Mouse (Mus musculus): Measurements from ENCODE around the gene Vtn. TPM values are rescaled to one million over a fixed set of nuclear protein-coding genes. Genes with fewer than 3 reads are reported as not detected.

Vtn gene
- 1.7 and 2.7 TPM in 2 replicates for polyA plus RNA-seq (2015; fragmentation: Nextera tagmentation; extraction: Ambion mirVana)

- Histone ChIP-seq H3K9me3 (no peaks in the 10 kb centered on the region), H3K27ac (no peak within 1 kb of the TSS), H3K9ac (no peak within 1 kb of the TSS), H3K27me3 (peaks cover 61% of the 10 kb centered on the region), H3K4me1 (peaks cover 16% of the 10 kb centered on the region), H3K4me3 (peak within 1 kb of the TSS; percentile 48), H3K36me3 (no peaks in the 10 kb centered on the region), H3K4me2 (peak within 1 kb of the TSS; percentile 92)
- WGBS = 63% methylated on average over 7 of the region's 7 CpGs
- ATAC-seq (ENCODE audit: insufficient number of reproducible peaks, low FRiP score, low TSS enrichment, low read depth) = no peak
Observed at GRCm38 (mm10) chr11:78499004-78499403, at the start of gene Vtn. Vtn (plus strand) TSS chr11:78499091.

GRCm38 (mm10) chr11:78450337-78450736, 48.6 kb upstream of the Vtn start:
- Histone ChIP-seq H3K4me2 (no peak overlapping the region), H3K27me3 (no peaks in the 10 kb centered on the region), H3K27ac (no peak overlapping the region), H3K9me3 (no peaks in the 10 kb centered on the region), H3K36me3 (no peaks in the 10 kb centered on the region), H3K9ac (no peak overlapping the region), H3K4me3 (no peak overlapping the region), H3K4me1 (no peaks in the 10 kb centered on the region)
- ATAC-seq (ENCODE audit: insufficient number of reproducible peaks, low FRiP score, low TSS enrichment, low read depth) = no peak
- WGBS = 42% methylated on average over 2 of the region's 2 CpGs

GRCm38 (mm10) chr11:78453675-78454074, 45.2 kb upstream of the Vtn start:
- no peaks in the 10 kb centered on the region for H3K4me1 ChIP-seq
- no peaks in the 10 kb centered on the region for H3K27me3 ChIP-seq
- H3K9me3 ChIP-seq = no peaks in the 10 kb centered on the region
- no peak overlapping the region for H3K9ac ChIP-seq
- H3K4me3 ChIP-seq = no peak overlapping the region
- no peak overlapping the region for H3K27ac ChIP-seq
- H3K36me3 ChIP-seq = no peaks in the 10 kb centered on the region
- ATAC-seq (ENCODE audit: insufficient number of reproducible peaks, low FRiP score, low TSS enrichment, low read depth) = no peak
- WGBS = 14% methylated on average over 4 of the region's 4 CpGs
- no peak overlapping the region for H3K4me2 ChIP-seq

GRCm38 (mm10) chr11:78454276-78454675, 44.6 kb upstream of the Vtn start:
- no peaks in the 10 kb centered on the region for H3K4me1 ChIP-seq
- ATAC-seq (ENCODE audit: insufficient number of reproducible peaks, low FRiP score, low TSS enrichment, low read depth) = no peak
- H3K27ac ChIP-seq = no peak overlapping the region
- no peaks in the 10 kb centered on the region for H3K27me3 ChIP-seq
- no peaks in the 10 kb centered on the region for H3K9me3 ChIP-seq
- no peak overlapping the region for H3K9ac ChIP-seq
- no peak overlapping the region for H3K4me2 ChIP-seq
- WGBS = 66% methylated on average over 7 of the region's 7 CpGs
- no peaks in the 10 kb centered on the region for H3K36me3 ChIP-seq
- H3K4me3 ChIP-seq = no peak overlapping the region

- 30% methylated on average over 5 of the region's 5 CpGs for WGBS
- no peaks in the 10 kb centered on the region for H3K27me3 ChIP-seq
Observed at GRCm38 (mm10) chr11:78455308-78455707, 43.6 kb upstream of the Vtn start.

GRCm38 (mm10) chr11:78458740-78459139, 40.2 kb upstream of the Vtn start:
- WGBS = 80% methylated on average over 17 of the region's 17 CpGs
- H3K4me2 ChIP-seq = no peak overlapping the region
- H3K36me3 ChIP-seq = no peaks in the 10 kb centered on the region
- no peak overlapping the region for H3K27ac ChIP-seq
- no peak for ATAC-seq (ENCODE audit: insufficient number of reproducible peaks, low FRiP score, low TSS enrichment, low read depth)
- H3K4me1 ChIP-seq = no peaks in the 10 kb centered on the region
- H3K4me3 ChIP-seq = no peak overlapping the region
- no peak overlapping the region for H3K9ac ChIP-seq
- no peaks in the 10 kb centered on the region for H3K9me3 ChIP-seq
- no peaks in the 10 kb centered on the region for H3K27me3 ChIP-seq

More at GRCm38 (mm10) chr11:78455308-78455707, 43.6 kb upstream of the Vtn start:
- H3K4me3 ChIP-seq = no peak overlapping the region
- H3K9ac ChIP-seq = no peak overlapping the region
- no peak overlapping the region for H3K27ac ChIP-seq
- no peak overlapping the region for H3K4me2 ChIP-seq
- H3K9me3 ChIP-seq = no peaks in the 10 kb centered on the region
- H3K4me1 ChIP-seq = no peaks in the 10 kb centered on the region
- H3K36me3 ChIP-seq = no peaks in the 10 kb centered on the region
- ATAC-seq (ENCODE audit: insufficient number of reproducible peaks, low FRiP score, low TSS enrichment, low read depth) = no peak

- no peaks in the 10 kb centered on the region for H3K9me3 ChIP-seq
- peaks cover 16% of the 10 kb centered on the region for H3K4me1 ChIP-seq
- H3K27me3 ChIP-seq = no peaks in the 10 kb centered on the region
- H3K4me2 ChIP-seq = no peak overlapping the region
- H3K9ac ChIP-seq = no peak overlapping the region
- ATAC-seq (ENCODE audit: insufficient number of reproducible peaks, low FRiP score, low TSS enrichment, low read depth) = no peak
- no peak overlapping the region for H3K4me3 ChIP-seq
- WGBS = 63% methylated on average over 1 of the region's 1 CpGs
- no peak overlapping the region for H3K27ac ChIP-seq
- no peaks in the 10 kb centered on the region for H3K36me3 ChIP-seq
Observed at GRCm38 (mm10) chr11:78461894-78462293, 37.0 kb upstream of the Vtn start.

GRCm38 (mm10) chr11:78462669-78463068, 36.2 kb upstream of the Vtn start:
- WGBS = 58% methylated on average over 5 of the region's 5 CpGs
- Histone ChIP-seq H3K9me3 (no peaks in the 10 kb centered on the region), H3K4me1 (peaks cover 17% of the 10 kb centered on the region), H3K27me3 (no peaks in the 10 kb centered on the region), H3K9ac (no peak overlapping the region), H3K4me3 (no peak overlapping the region), H3K4me2 (no peak overlapping the region), H3K27ac (no peak overlapping the region), H3K36me3 (no peaks in the 10 kb centered on the region)
- no peak for ATAC-seq (ENCODE audit: insufficient number of reproducible peaks, low FRiP score, low TSS enrichment, low read depth)

GRCm38 (mm10) chr11:78463286-78464036, 35.4 kb upstream of the Vtn start:
- Histone ChIP-seq H3K36me3 (no peaks in the 10 kb centered on the region), H3K27me3 (no peaks in the 10 kb centered on the region), H3K4me1 (peaks cover 17% of the 10 kb centered on the region), H3K9me3 (no peaks in the 10 kb centered on the region), H3K4me2 (no peak overlapping the region), H3K4me3 (no peak overlapping the region), H3K9ac (no peak overlapping the region), H3K27ac (no peak overlapping the region)
- no peak for ATAC-seq (ENCODE audit: insufficient number of reproducible peaks, low FRiP score, low TSS enrichment, low read depth)
- WGBS = 48% methylated on average over 13 of the region's 13 CpGs

- Histone ChIP-seq H3K27ac (peak overlapping the region; percentile 94), H3K36me3 (0 out of 2 replicates have a peak, but pooled peaks cover 2% of the 10 kb centered on the region), H3K9me3 (no peaks in the 10 kb centered on the region), H3K4me2 (peak overlapping the region; percentile 76), H3K4me3 (peak overlapping the region; percentile 67), H3K27me3 (no peaks in the 10 kb centered on the region), H3K4me1 (peaks cover 17% of the 10 kb centered on the region), H3K9ac (peak overlapping the region; percentile 52; the same call in 1 of the 2 replicates)
- no peak for ATAC-seq (ENCODE audit: insufficient number of reproducible peaks, low FRiP score, low TSS enrichment, low read depth)
- 31% methylated on average over 9 of the region's 9 CpGs for WGBS
Observed at GRCm38 (mm10) chr11:78465116-78465515, 33.8 kb upstream of the Vtn start.

GRCm38 (mm10) chr11:78465568-78466180, 33.2 kb upstream of the Vtn start, which contains the start of gene Slc46a1:
Slc46a1 (plus strand) TSS chr11:78465697.
- Histone ChIP-seq H3K36me3 (peaks cover 3% of the 10 kb centered on the region; the same call in 1 of the 2 replicates), H3K4me3 (peak within 1 kb of the TSS; percentile 67), H3K27ac (peak within 1 kb of the TSS; percentile 94), H3K27me3 (no peaks in the 10 kb centered on the region), H3K4me1 (peaks cover 17% of the 10 kb centered on the region), H3K4me2 (peak within 1 kb of the TSS; percentile 76), H3K9ac (peak within 1 kb of the TSS; percentile 52), H3K9me3 (no peaks in the 10 kb centered on the region)
- WGBS = under 1% methylated on average over 41 of the region's 41 CpGs
- peak; percentile 94 for ATAC-seq (ENCODE audit: insufficient number of reproducible peaks, low FRiP score, low TSS enrichment, low read depth)

GRCm38 (mm10) chr11:78466242-78466912, 32.5 kb upstream of the Vtn start:
- H3K9ac ChIP-seq = peak overlapping the region; percentile 52; the same call in 1 of the 2 replicates
- 71% methylated on average over 23 of the region's 23 CpGs for WGBS
- peaks cover 17% of the 10 kb centered on the region for H3K4me1 ChIP-seq
- no peaks in the 10 kb centered on the region for H3K9me3 ChIP-seq
- peaks cover 9% of the 10 kb centered on the region; the same call in 1 of the 2 replicates for H3K36me3 ChIP-seq
- H3K4me3 ChIP-seq = peak overlapping the region; percentile 67
- peak; percentile 15; the same call in 1 of the 2 replicates for ATAC-seq (ENCODE audit: insufficient number of reproducible peaks, low FRiP score, low TSS enrichment, low read depth)
- peak overlapping the region; percentile 76 for H3K4me2 ChIP-seq
- peak overlapping the region; percentile 94 for H3K27ac ChIP-seq
- H3K27me3 ChIP-seq = no peaks in the 10 kb centered on the region
